ENCODE assay signal across 8 mouse cellular contexts in the genomic region with DNA sequence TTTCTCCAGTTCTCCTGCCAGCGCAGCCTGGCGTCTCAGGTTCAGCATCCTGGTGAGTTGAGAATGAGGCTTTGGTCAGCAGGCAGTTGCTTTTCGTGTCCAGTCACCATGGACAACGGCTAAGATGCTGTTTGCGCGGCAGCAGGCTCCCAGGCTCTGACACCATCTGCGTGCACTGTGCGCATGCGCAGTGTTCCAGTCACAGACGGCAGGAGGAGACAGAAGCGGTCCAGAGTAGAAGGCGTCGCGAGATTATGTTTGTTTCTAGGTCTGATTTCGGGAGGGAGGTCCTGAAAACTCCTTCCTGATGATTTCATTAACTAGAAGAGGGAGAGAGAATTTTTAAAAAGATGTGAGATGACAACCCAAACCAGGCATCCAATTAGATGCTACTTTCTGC.
A peak's percentile ranks its signal among the peaks of the same experiment; 100 is the strongest.
DNase-seq lines count a peak whose midpoint lies in the region; ATAC-seq and TF ChIP-seq lines count a peak whose summit lies in the region.
"Had no signal": no experiment of that assay in that cellular context is flagged by ENCODE, and none has a peak within 500 bp of the region (broad histone marks: within the 10 kb centered on the region; RNA-seq: fewer than 3 reads in every experiment).

No protein-coding gene starts in this region.

- no peak overlapping the region for H3K27ac ChIP-seq in limb, embryonic 10.5 days

- no peaks in the 10 kb centered on the region for H3K4me1 ChIP-seq in G1E (ENCODE audit: insufficient read depth, low read depth, low read length)
- H3K4me1 ChIP-seq in limb, embryonic 10.5 days = peaks cover 24% of the 10 kb centered on the region

- H3K27me3 ChIP-seq in G1E (ENCODE audit: insufficient read depth, low read length) = peaks cover 2% of the 10 kb centered on the region; the same call in 1 of the 2 replicates
- peaks cover 16% of the 10 kb centered on the region; the same call in 1 of the 2 replicates for H3K27me3 ChIP-seq in limb, embryonic 10.5 days (ENCODE audit: low read depth, poor library complexity, severe bottlenecking)

- TF ChIP-seq CTCF in G1E (IDR thresholded peaks at IDR 0.05; ENCODE audit: low read depth, low read length) = no peak
- TF ChIP-seq CTCF in brain, embryonic 14.5 days (IDR thresholded peaks at IDR 0.05; ENCODE audit: borderline replicate concordance, extremely low read depth, insufficient read depth, insufficient read length) = no peak

- peak overlapping the region; percentile 27; the same call in 1 of the 2 replicates for H3K4me3 ChIP-seq in G1E (ENCODE audit: low read depth, low read length)
- H3K4me3 ChIP-seq in limb, embryonic 10.5 days = no peak overlapping the region

- ATAC-seq in G1E (ENCODE audit: extremely low read depth, insufficient number of reproducible peaks, low FRiP score, poor library complexity, severe bottlenecking) = no peak
- no peak for ATAC-seq in erythroid progenitor cell, adult 5-6 weeks (replicated peaks; ENCODE audit: low FRiP score, poor library complexity, severe bottlenecking)

- intact Hi-C loops in left cerebral cortex, postnatal 14 days (cut with DNase I) = no loop called here

- H3K9me3 ChIP-seq in G1E (replicated peaks) = peaks cover 87% of the 10 kb centered on the region
- no peaks in the 10 kb centered on the region for H3K9me3 ChIP-seq in limb, embryonic 10.5 days (replicated peaks)

- no peak for DNase-seq in G1E (ENCODE audit: low spot score)
- DNase-seq in brain, embryonic 14.5 days (ENCODE audit: low read depth) = peak; percentile 78
- DNase-seq in frontal cortex, adult 2 months (ENCODE audit: extremely low spot score in 1 of 2, low spot score in 1 of 2) = peak; percentile 59 to 79
- peak; percentile 84 to 90 for DNase-seq in left cerebral cortex, postnatal 14 days (ENCODE audit: low spot score in 2 of 2)
- DNase-seq in adrenal gland, postnatal 36 days = no peak
- DNase-seq in limb, embryonic 10.5 days (ENCODE audit: low spot score) = no peak
- DNase-seq: heart, postnatal 14 days had no signal

- no peak for TF ChIP-seq POLR2A in brain, embryonic 14.5 days (IDR thresholded peaks at IDR 0.05; ENCODE audit: borderline replicate concordance, extremely low read depth, insufficient read depth, insufficient read length, poor library complexity, severe bottlenecking)

- 87% methylated on average over 15 of the region's 15 CpGs for WGBS in limb, embryonic 10.5 days

- no peaks in the 10 kb centered on the region for H3K36me3 ChIP-seq in G1E (replicated peaks)
- no peaks in the 10 kb centered on the region for H3K36me3 ChIP-seq in limb, embryonic 10.5 days

Comparison
In these comparisons a context has a peak if more than half of its experiments do, and no peak if none do; other contexts are left out.
1. DNase-seq: peak in brain, embryonic 14.5 days (single experiment), frontal cortex, adult 2 months (2 of 2) and left cerebral cortex, postnatal 14 days (2 of 2); none in G1E (single experiment), adrenal gland, postnatal 36 days (0 of 2) and limb, embryonic 10.5 days (single experiment).